Mouse (Mus musculus) myocyte (in vitro differentiated cells): ENCODE measurements around the gene Taf3. TPM values are rescaled to one million over a fixed set of nuclear protein-coding genes. Genes with fewer than 3 reads are reported as not detected.
A peak's percentile ranks its signal among the peaks of the same experiment; 100 is the strongest.

Source experiments
- H3K27me3 ChIP-seq: one replicate; pipeline ENCODE4 v1.6.1; 2011; ENCODE audit not compliant: control insufficient read depth, insufficient read depth, insufficient read length
- H3K36me3 ChIP-seq: one replicate; pipeline ENCODE4 v1.6.1; 2011; ENCODE audit not compliant: control insufficient read depth, insufficient read depth
- H3K4me2 ChIP-seq: one replicate; pipeline ENCODE4 v1.6.1; 2011; ENCODE audit warnings: low read depth, control low read depth
- H3K4me3 ChIP-seq: one replicate; pipeline ENCODE4 v1.5.1; 2011; ENCODE audit warnings: mild to moderate bottlenecking, control low read depth, moderate library complexity
- H3K79me2 ChIP-seq: one replicate; pipeline ENCODE4 v1.6.1; 2011; ENCODE audit not compliant: control insufficient read depth, insufficient read depth
- H3ac ChIP-seq: one replicate; pipeline ENCODE4 v1.6.1; 2011; ENCODE audit not compliant: control insufficient read depth, insufficient read length
- CEBPB ChIP-seq: IDR thresholded peaks from 2 replicates; pipeline ENCODE4 v1.6.1; 2011; ENCODE audit warnings: mild to moderate bottlenecking, moderate library complexity; ENCODE audit not compliant: poor library complexity, insufficient read depth, severe bottlenecking
- E2F4 ChIP-seq: IDR thresholded peaks from one replicate; pipeline ENCODE4 v1.6.1; 2011; ENCODE audit warnings: mild to moderate bottlenecking, control low read depth, moderate library complexity; ENCODE audit not compliant: insufficient read depth
- MAX ChIP-seq: IDR thresholded peaks from one replicate; pipeline ENCODE4 v1.6.1; 2011; ENCODE audit warnings: low read depth, mild to moderate bottlenecking, control low read depth
- MYOD1 ChIP-seq, 3 experiments: IDR thresholded peaks; one replicate each; pipeline ENCODE4 v1.6.1; 2011; ENCODE audit warnings: control low read depth in 2 of 3, low read depth in 2 of 3, mild to moderate bottlenecking in 2 of 3, moderate library complexity in 1 of 3; ENCODE audit not compliant: insufficient read length in 2 of 3, control insufficient read depth in 1 of 3
- MYOG ChIP-seq, 3 experiments: IDR thresholded peaks; one replicate each; pipeline ENCODE4 v1.6.1; 2011; ENCODE audit warnings: control low read depth in 2 of 3, low read depth in 2 of 3, mild to moderate bottlenecking in 2 of 3; ENCODE audit not compliant: insufficient read length in 2 of 3, control insufficient read depth in 1 of 3, insufficient read depth in 1 of 3
- POLR2A ChIP-seq: IDR thresholded peaks from one replicate; pipeline ENCODE4 v1.6.1; 2011; ENCODE audit warnings: low read depth, mild to moderate bottlenecking, control low read depth, moderate library complexity; ENCODE audit not compliant: insufficient read length
- POLR2AphosphoS2 ChIP-seq: IDR thresholded peaks from one replicate; pipeline ENCODE4 v1.6.1; 2011; ENCODE audit warnings: low read depth, control low read depth; ENCODE audit not compliant: insufficient read length
- REST ChIP-seq: IDR thresholded peaks from one replicate; pipeline ENCODE4 v1.6.1; 2011; ENCODE audit warnings: mild to moderate bottlenecking, control low read depth, moderate library complexity; ENCODE audit not compliant: insufficient read depth, insufficient read length
- SRF ChIP-seq: IDR thresholded peaks from one replicate; pipeline ENCODE4 v1.6.1; 2011; ENCODE audit warnings: low read depth; ENCODE audit not compliant: control insufficient read depth, insufficient read length
- TCF12 ChIP-seq: IDR thresholded peaks from one replicate; pipeline ENCODE4 v1.6.1; 2011; ENCODE audit warnings: mild to moderate bottlenecking, control low read depth; ENCODE audit not compliant: poor library complexity, insufficient read depth, severe bottlenecking
- TCF3 ChIP-seq: IDR thresholded peaks from one replicate; pipeline ENCODE4 v1.6.1; 2011; ENCODE audit warnings: low read depth, control low read depth; ENCODE audit not compliant: insufficient read length
- USF1 ChIP-seq: IDR thresholded peaks from one replicate; pipeline ENCODE4 v1.6.1; 2011; ENCODE audit warnings: low read depth, mild to moderate bottlenecking, control low read depth, moderate library complexity
- polyA plus RNA-seq: library from polyadenylated mRNA; unstranded; fragments of >200 nt; fragmentation: generic; extraction: Trizol; gene quantifications from one replicate; pipeline ENCODE4 v1.2.1, GENCODE M21; 2012; ENCODE audit warnings: missing spikeins

Taf3 gene
- polyA plus RNA-seq, 1 experiment: 6.6 TPM

GRCm38 (mm10) chr2:9881051-9881591, 167.3 kb downstream of the Taf3 start, which contains the start of gene 4930412O13Rik:
Gene 4930412O13Rik (plus strand): TSS chr2:9881252.
- peak within 1 kb of the TSS; percentile 67 for H3K4me2 ChIP-seq
- H3K79me2 ChIP-seq: peaks cover 8% of the 10 kb centered on the region
- H3K36me3 ChIP-seq: no peaks in the 10 kb centered on the region
- no peak within 1 kb of the TSS for H3ac ChIP-seq
- H3K4me3 ChIP-seq: peak within 1 kb of the TSS; percentile 74
- TF ChIP-seq POLR2AphosphoS2 (no peak), MAX (no peak), E2F4 (no peak), POLR2A (no peak), SRF (no peak), CEBPB (no peak), TCF3 (no peak), MYOD1 (IDR thresholded peaks at IDR 0.05; ENCODE audit: control insufficient read depth in 1 of 3, insufficient read length in 2 of 3, low read depth in 2 of 3) (no peak), MYOG (IDR thresholded peaks at IDR 0.05; ENCODE audit: control insufficient read depth in 1 of 3, insufficient read depth in 1 of 3, insufficient read length in 2 of 3, low read depth in 2 of 3) (no peak), USF1 (no peak), REST (no peak)
- no peaks in the 10 kb centered on the region for H3K27me3 ChIP-seq

GRCm38 (mm10) chr2:9880271-9880670, 168.1 kb downstream of the Taf3 start:
- TF ChIP-seq E2F4: no peak
- TF ChIP-seq CEBPB: no peak
- no peak for TF ChIP-seq USF1
- TF ChIP-seq POLR2A: no peak
- no peak for TF ChIP-seq MYOD1 (IDR thresholded peaks at IDR 0.05; ENCODE audit: control insufficient read depth in 1 of 3, insufficient read length in 2 of 3, low read depth in 2 of 3)
- TF ChIP-seq MAX: no peak
- no peak for TF ChIP-seq SRF
- no peak for TF ChIP-seq POLR2AphosphoS2
- no peak for TF ChIP-seq REST
- no peak for TF ChIP-seq TCF12
- no peak for TF ChIP-seq TCF3
- H3K27me3 ChIP-seq: no peaks in the 10 kb centered on the region
- no peak overlapping the region for H3ac ChIP-seq
- H3K4me3 ChIP-seq: peak overlapping the region; percentile 74
- H3K79me2 ChIP-seq: peaks cover 8% of the 10 kb centered on the region
- no peaks in the 10 kb centered on the region for H3K36me3 ChIP-seq
- H3K4me2 ChIP-seq: peak overlapping the region; percentile 67

DNA sequence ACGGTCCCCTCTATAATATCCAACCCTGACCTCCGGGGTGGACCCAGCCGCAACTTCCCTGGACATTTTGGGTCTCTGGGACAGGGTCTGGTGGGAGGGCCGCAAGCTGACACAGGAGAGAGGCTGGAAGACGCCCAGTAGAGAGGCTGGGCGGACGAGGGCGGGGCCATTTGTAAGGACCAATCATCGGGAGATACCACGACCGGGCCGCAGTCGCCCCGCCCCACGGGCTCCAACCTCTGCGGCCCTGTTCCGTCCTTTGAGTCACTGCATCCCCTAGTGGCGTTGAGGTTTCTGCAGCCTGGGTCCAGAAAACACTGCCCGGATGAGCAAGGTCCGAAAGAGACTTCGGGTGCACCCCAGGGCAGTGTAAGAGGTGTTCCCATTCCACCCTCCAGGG, 168.9 kb downstream of the Taf3 start:
- H3K27me3 ChIP-seq: no peaks in the 10 kb centered on the region
- TF ChIP-seq POLR2A (peak; percentile 61), TCF3 (no peak), MYOG (IDR thresholded peaks at IDR 0.05; ENCODE audit: control insufficient read depth in 1 of 3, insufficient read depth in 1 of 3, insufficient read length in 2 of 3, low read depth in 2 of 3) (peak in 1 of 3 experiments; percentile 19), MAX (no peak), POLR2AphosphoS2 (peak; percentile 35), CEBPB (no peak)
- no peaks in the 10 kb centered on the region for H3K36me3 ChIP-seq
- peak overlapping the region; percentile 74 for H3K4me3 ChIP-seq
- peak overlapping the region; percentile 20 for H3ac ChIP-seq
- H3K79me2 ChIP-seq: peaks cover 8% of the 10 kb centered on the region
- peak overlapping the region; percentile 74 for H3K4me2 ChIP-seq

GRCm38 (mm10) chr2:9879092-9879491, 169.3 kb downstream of the Taf3 start:
- Histone ChIP-seq H3ac (peak overlapping the region; percentile 20), H3K79me2 (peaks cover 8% of the 10 kb centered on the region), H3K4me2 (peak overlapping the region; percentile 74), H3K27me3 (no peaks in the 10 kb centered on the region), H3K36me3 (no peaks in the 10 kb centered on the region), H3K4me3 (peak overlapping the region; percentile 74)
- TF ChIP-seq MYOG (IDR thresholded peaks at IDR 0.05; ENCODE audit: control insufficient read depth in 1 of 3, insufficient read depth in 1 of 3, insufficient read length in 2 of 3, low read depth in 2 of 3) (peak in 2 of 3 experiments; percentile 43 to 66), SRF (no peak), MYOD1 (IDR thresholded peaks at IDR 0.05; ENCODE audit: control insufficient read depth in 1 of 3, insufficient read length in 2 of 3, low read depth in 2 of 3) (peak; percentile 13 to 77 (median 77)), POLR2AphosphoS2 (no peak), TCF12 (peak; percentile 31)

GRCm38 (mm10) chr2:9878564-9879081, 169.8 kb downstream of the Taf3 start:
- peak overlapping the region; percentile 20 for H3ac ChIP-seq
- peak overlapping the region; percentile 84 for H3K4me2 ChIP-seq
- no peak for TF ChIP-seq TCF3
- no peak for TF ChIP-seq POLR2AphosphoS2
- peak; percentile 79 for TF ChIP-seq POLR2A
- TF ChIP-seq MYOG (IDR thresholded peaks at IDR 0.05; ENCODE audit: control insufficient read depth in 1 of 3, insufficient read depth in 1 of 3, insufficient read length in 2 of 3, low read depth in 2 of 3): peak in 2 of 3 experiments; percentile 63 to 72
- no peak for TF ChIP-seq E2F4
- peak in 2 of 3 experiments; percentile 54 to 66 for TF ChIP-seq MYOD1 (IDR thresholded peaks at IDR 0.05; ENCODE audit: control insufficient read depth in 1 of 3, insufficient read length in 2 of 3, low read depth in 2 of 3)
- no peak for TF ChIP-seq REST
- TF ChIP-seq CEBPB: no peak
- no peak for TF ChIP-seq USF1
- no peak for TF ChIP-seq MAX
- no peak for TF ChIP-seq TCF12
- TF ChIP-seq SRF: no peak
- H3K79me2 ChIP-seq: peaks cover 8% of the 10 kb centered on the region
- H3K36me3 ChIP-seq: peaks cover 4% of the 10 kb centered on the region
- no peaks in the 10 kb centered on the region for H3K27me3 ChIP-seq
- peak overlapping the region; percentile 74 for H3K4me3 ChIP-seq
